Mouse (Mus musculus) C2C12 (cell line): ENCODE measurements around the gene Rap1b.

Experiments used
- CTCF ChIP-seq: IDR thresholded peaks from one replicate; pipeline ENCODE4 v1.5.1; 2011; ENCODE audit not compliant: control insufficient read depth, insufficient read depth, insufficient read length
- MYOD1 ChIP-seq: IDR thresholded peaks from one replicate; pipeline ENCODE4 v1.6.1; 2011; ENCODE audit warnings: low read depth; ENCODE audit not compliant: control insufficient read depth, insufficient read length
- USF1 ChIP-seq: IDR thresholded peaks from one replicate; pipeline ENCODE4 v1.6.1; 2011; ENCODE audit warnings: low read depth, mild to moderate bottlenecking, control low read depth, moderate library complexity

DNA sequence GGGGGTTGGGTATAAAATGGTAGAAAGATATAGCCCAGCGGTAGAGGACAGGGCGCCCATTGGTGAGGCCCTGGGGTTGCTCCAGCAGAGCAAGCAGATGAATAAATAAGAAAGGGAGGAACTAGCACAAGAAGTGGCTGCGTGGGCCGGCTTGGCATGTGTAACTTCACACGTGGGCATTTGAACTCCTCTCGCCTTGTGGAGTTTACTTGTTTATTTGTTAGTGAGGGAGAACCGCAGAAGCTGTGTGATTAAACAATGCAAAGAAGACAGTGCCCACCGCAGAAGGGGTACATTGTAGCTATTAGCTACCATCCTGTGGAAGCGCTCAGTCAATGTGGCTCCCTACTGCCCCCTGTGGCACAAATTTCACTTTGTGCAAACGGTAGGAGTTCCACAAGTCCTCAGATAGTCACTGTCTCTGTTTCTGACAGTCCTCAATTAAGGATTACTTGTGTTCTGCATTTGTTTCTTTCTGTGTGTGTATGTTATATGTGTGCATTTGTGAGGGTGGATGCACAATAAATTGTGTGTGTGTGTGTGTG lies 6.9 kb upstream of the Rap1b start:
- no peak for TF ChIP-seq CTCF
- TF ChIP-seq MYOD1, result no peak
- TF ChIP-seq USF1, result no peak
